ENCODE assay signal across 27 mouse cellular contexts in the genomic region with DNA sequence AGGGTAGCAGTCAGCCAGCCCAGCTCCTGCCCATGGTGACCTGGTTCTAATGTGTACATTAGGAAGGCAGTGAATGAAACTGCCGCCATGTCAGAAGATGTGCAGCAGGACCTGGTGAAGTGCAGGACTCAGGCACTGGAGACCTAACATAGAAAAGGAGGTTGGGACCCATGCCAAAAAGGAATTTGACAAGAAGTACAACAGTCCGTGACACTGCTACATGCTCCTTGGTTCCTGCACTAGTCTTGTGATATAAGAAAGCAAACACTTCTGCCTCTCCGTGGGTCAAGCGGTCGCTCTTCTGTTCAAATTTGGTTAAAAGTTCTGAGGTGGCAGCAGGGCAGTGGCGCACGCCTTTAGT. TPM values are rescaled to one million over a fixed set of nuclear protein-coding genes. Genes with fewer than 3 reads are reported as not detected.
"Had no signal": no experiment of that assay in that cellular context is flagged by ENCODE, and none has a peak within 500 bp of the region (broad histone marks: within the 10 kb centered on the region; RNA-seq: fewer than 3 reads in every experiment).

No protein-coding gene starts in this region.

- H3K9me3 ChIP-seq: heart, embryonic 10.5 days; heart, embryonic 13.5 days; heart, embryonic 15.5 days; hindbrain, embryonic 13.5 days; hindbrain, embryonic 15.5 days; kidney, embryonic 15.5 days; limb, embryonic 13.5 days; limb, embryonic 15.5 days; liver, embryonic 12.5 days had no signal

- H3K4me1 ChIP-seq: heart, embryonic 10.5 days; heart, embryonic 13.5 days; heart, embryonic 15.5 days; hindbrain, embryonic 13.5 days; hindbrain, embryonic 15.5 days; kidney, embryonic 15.5 days; limb, embryonic 13.5 days; limb, embryonic 15.5 days; liver, embryonic 12.5 days had no signal

- H3K36me3 ChIP-seq: heart, embryonic 10.5 days; heart, embryonic 13.5 days; heart, embryonic 15.5 days; hindbrain, embryonic 13.5 days; hindbrain, embryonic 15.5 days; kidney, embryonic 15.5 days; limb, embryonic 13.5 days; limb, embryonic 15.5 days; liver, embryonic 12.5 days had no signal

- H3K27me3 ChIP-seq: heart, embryonic 15.5 days; hindbrain, embryonic 13.5 days; hindbrain, embryonic 15.5 days; kidney, embryonic 15.5 days; limb, embryonic 13.5 days; limb, embryonic 15.5 days had no signal

- H3K9ac ChIP-seq: heart, embryonic 13.5 days; heart, embryonic 15.5 days; hindbrain, embryonic 13.5 days; hindbrain, embryonic 15.5 days; kidney, embryonic 15.5 days; limb, embryonic 13.5 days; limb, embryonic 15.5 days; liver, embryonic 12.5 days; liver, embryonic 14.5 days had no signal

- DNase-seq: gastrocnemius, postnatal 14 days; gastrocnemius, postnatal 36 days; heart, adult 18-20 months; heart, postnatal 14 days; heart, postnatal 36 days; kidney, adult 11 months; kidney, adult 2 months; kidney, adult 9 months; kidney, postnatal 14 days; kidney, postnatal 36 days; layer of hippocampus, adult 9-11 months; left cerebral cortex, postnatal 4 days had no signal

- H3K4me3 ChIP-seq: heart, embryonic 10.5 days; heart, embryonic 13.5 days; heart, embryonic 15.5 days; hindbrain, embryonic 13.5 days; hindbrain, embryonic 15.5 days; kidney, embryonic 15.5 days; left cerebral cortex, adult 2 months; limb, embryonic 13.5 days; limb, embryonic 15.5 days; liver, embryonic 12.5 days had no signal

- H3K4me2 ChIP-seq: heart, embryonic 13.5 days; heart, embryonic 15.5 days; hindbrain, embryonic 13.5 days; hindbrain, embryonic 15.5 days; kidney, embryonic 15.5 days; limb, embryonic 13.5 days; limb, embryonic 15.5 days; liver, embryonic 12.5 days had no signal

- ATAC-seq: hindbrain, postnatal 0 days; intestine, embryonic 16.5 days; liver, embryonic 12.5 days had no signal

- H3K27ac ChIP-seq: heart, embryonic 10.5 days; heart, embryonic 13.5 days; heart, embryonic 15.5 days; hindbrain, embryonic 13.5 days; hindbrain, embryonic 15.5 days; hindbrain, postnatal 0 days; kidney, embryonic 15.5 days; kidney, postnatal 0 days; left cerebral cortex, adult 2 months; limb, embryonic 13.5 days; limb, embryonic 15.5 days; liver, embryonic 12.5 days; liver, embryonic 14.5 days had no signal

RNA-seq across cellular contexts. Expression of gene Ebf4, which starts 46.2 kb away (rescaled TPM):
- total RNA-seq: hematopoietic stem cell, adult 5-6 weeks had no signal
